Mouse (Mus musculus): Measurements from ENCODE around the gene Nolc1. TPM values are rescaled to one million over a fixed set of nuclear protein-coding genes. Genes with fewer than 3 reads are reported as not detected.

Gene Nolc1
- total and polyA plus RNA-seq, 3 experiments: 88.0 to 333 (median 96.0) TPM

DNA sequence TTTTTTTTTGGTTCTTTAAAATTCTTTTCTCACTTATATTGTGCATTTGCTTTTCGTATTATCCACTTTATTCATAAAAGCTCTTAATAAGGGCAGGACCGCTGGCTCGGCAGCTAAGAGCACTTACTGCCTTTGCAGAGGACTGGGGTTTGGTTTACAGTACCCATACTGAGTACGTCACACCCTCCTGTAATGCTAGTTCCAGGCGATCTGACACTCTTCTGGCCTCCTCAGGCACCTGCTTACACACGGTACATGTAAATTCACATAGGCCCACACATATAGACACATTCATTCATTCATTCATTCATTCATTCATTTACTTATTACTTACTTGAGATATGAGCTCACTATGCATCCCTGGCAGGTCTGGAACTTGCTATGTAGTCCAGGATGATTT, 45.2 kb downstream of the Nolc1 start:
- dilution Hi-C loops (cut with MboI; ENCODE audit: extremely low pct_ligation_motif_present, extremely low pct_unique_long_range_greater_than_20kb, low sequenced_read_pairs): no loop called here
- H3K27me3 ChIP-seq (replicated peaks): peaks cover 56% of the 10 kb centered on the region
- in situ Hi-C loops (cut with MboI; ENCODE audit: low pct_ligation_motif_present, low pct_unique_long_range_greater_than_20kb, low sequenced_read_pairs): no loop called here

DNA sequence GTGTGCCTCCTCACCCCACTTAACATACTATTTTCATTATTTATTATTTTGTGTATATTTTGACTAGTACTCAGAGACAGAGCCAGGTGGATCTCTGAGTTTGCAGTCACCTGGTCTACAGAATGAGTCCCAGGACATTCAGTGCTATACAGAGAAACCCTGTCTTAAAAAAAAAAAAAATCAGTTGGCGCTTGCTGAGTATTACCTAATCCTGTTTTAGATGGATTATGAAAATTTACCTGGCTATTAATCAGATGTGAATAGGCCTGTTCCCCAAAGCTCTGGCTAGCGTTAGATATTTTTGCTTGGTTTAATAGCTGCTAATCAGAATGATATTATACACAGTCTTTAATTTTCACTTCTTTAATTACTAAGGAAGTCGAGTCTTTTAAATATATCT, 48.2 kb downstream of the Nolc1 start:
- Histone ChIP-seq H3K4me1 (ENCODE audit: control insufficient read depth in 1 of 2, insufficient read depth in 2 of 2) (no peaks in the 10 kb centered on the region), H3K4me2 (ENCODE audit: insufficient read depth, low read depth, poor library complexity, severe bottlenecking) (no peak overlapping the region), H3K36me3 (replicated peaks in 1 of 2; ENCODE audit: control insufficient read depth in 1 of 2, insufficient read depth in 1 of 2, low read length in 1 of 2) (no peaks in the 10 kb centered on the region), H3K79me2 (replicated peaks; ENCODE audit: control insufficient read depth, extremely low read depth, insufficient read depth, poor library complexity, severe bottlenecking) (no peaks in the 10 kb centered on the region), H3K9me3 (replicated peaks; ENCODE audit: low read length) (no peaks in the 10 kb centered on the region), H3K9ac (ENCODE audit: insufficient read depth, low read depth) (no peak overlapping the region), H3K27ac (ENCODE audit: insufficient read depth, low read depth) (no peak overlapping the region), H3K27me3 (replicated peaks) (peaks cover 48% of the 10 kb centered on the region), H3K4me3 (replicated peaks in 1 of 3; ENCODE audit: low read depth in 2 of 3, low read length in 2 of 3, poor library complexity in 1 of 3) (no peak overlapping the region)
- in situ Hi-C loops (cut with MboI; ENCODE audit: low pct_ligation_motif_present, low pct_unique_long_range_greater_than_20kb, low sequenced_read_pairs) (no loop called here), dilution Hi-C loops (cut with MboI; ENCODE audit: extremely low pct_ligation_motif_present, extremely low pct_unique_long_range_greater_than_20kb, low sequenced_read_pairs) (no loop called here)
- TF ChIP-seq HCFC1 (IDR thresholded peaks at IDR 0.05; ENCODE audit: low read depth, low read length) (no peak), ZKSCAN1 (IDR thresholded peaks at IDR 0.05; ENCODE audit: borderline replicate concordance, low read depth, low read length) (no peak), GABPA (IDR thresholded peaks at IDR 0.05; ENCODE audit: insufficient replicate concordance, low read depth, low read length) (no peak), MAZ (IDR thresholded peaks at IDR 0.05; ENCODE audit: low read depth, low read length) (no peak), POLR2A (IDR thresholded peaks at IDR 0.05; ENCODE audit: low read depth, low read length) (no peak), ETS1 (conservative IDR thresholded peaks at IDR 0.05; ENCODE audit: low read depth, low read length) (no peak), ZNF384 (IDR thresholded peaks at IDR 0.05; ENCODE audit: low read depth, low read length) (no peak), KAT2A (IDR thresholded peaks at IDR 0.05; ENCODE audit: insufficient replicate concordance, low read length) (no peak), TCF12 (IDR thresholded peaks at IDR 0.05; ENCODE audit: low read depth, low read length) (no peak), UBTF (IDR thresholded peaks at IDR 0.05; ENCODE audit: low read depth, low read length) (no peak), RCOR1 (conservative IDR thresholded peaks at IDR 0.05; ENCODE audit: low read depth, low read length) (no peak), ZC3H11A (IDR thresholded peaks at IDR 0.05; ENCODE audit: low read depth, low read length) (no peak), JUND (conservative IDR thresholded peaks at IDR 0.05; ENCODE audit: low read depth, low read length) (no peak), JUN (IDR thresholded peaks at IDR 0.05; ENCODE audit: insufficient read depth, low read depth, low read length) (no peak), BHLHE40 (IDR thresholded peaks at IDR 0.05; ENCODE audit: low read depth, low read length) (no peak), PAX5 (IDR thresholded peaks at IDR 0.05; ENCODE audit: low read length) (no peak), NRF1 (IDR thresholded peaks at IDR 0.05; ENCODE audit: low read depth, low read length) (no peak), E2F4 (IDR thresholded peaks at IDR 0.05; ENCODE audit: insufficient replicate concordance, low read depth, low read length) (no peak), USF2 (conservative IDR thresholded peaks at IDR 0.05; ENCODE audit: low read depth, low read length) (no peak)
- DNase-seq (ENCODE audit: extremely low read depth): no peak

More for the DNA sequence above, 45.2 kb downstream of the Nolc1 start:
- Histone ChIP-seq H3K4me3 (replicated peaks in 1 of 3; ENCODE audit: low read depth in 2 of 3, low read length in 2 of 3, poor library complexity in 1 of 3) (no peak overlapping the region), H3K9ac (ENCODE audit: insufficient read depth, low read depth) (no peak overlapping the region), H3K4me1 (ENCODE audit: control insufficient read depth in 1 of 2, insufficient read depth in 2 of 2) (no peaks in the 10 kb centered on the region), H3K4me2 (ENCODE audit: insufficient read depth, low read depth, poor library complexity, severe bottlenecking) (no peak overlapping the region), H3K27ac (ENCODE audit: insufficient read depth, low read depth) (no peak overlapping the region), H3K9me3 (replicated peaks; ENCODE audit: low read length) (no peaks in the 10 kb centered on the region), H3K36me3 (replicated peaks in 1 of 2; ENCODE audit: control insufficient read depth in 1 of 2, insufficient read depth in 1 of 2, low read length in 1 of 2) (no peaks in the 10 kb centered on the region), H3K79me2 (replicated peaks; ENCODE audit: control insufficient read depth, extremely low read depth, insufficient read depth, poor library complexity, severe bottlenecking) (no peaks in the 10 kb centered on the region)
- TF ChIP-seq ELF1 (IDR thresholded peaks at IDR 0.05; ENCODE audit: low read depth, low read length) (no peak), JUN (IDR thresholded peaks at IDR 0.05; ENCODE audit: insufficient read depth, low read depth, low read length) (no peak), EP300 (IDR thresholded peaks at IDR 0.05; ENCODE audit: low read length) (no peak), MAZ (IDR thresholded peaks at IDR 0.05; ENCODE audit: low read depth, low read length) (no peak), UBTF (IDR thresholded peaks at IDR 0.05; ENCODE audit: low read depth, low read length) (no peak), BHLHE40 (IDR thresholded peaks at IDR 0.05; ENCODE audit: low read depth, low read length) (no peak), CHD1 (IDR thresholded peaks at IDR 0.05; ENCODE audit: low read depth, low read length) (no peak), MAFK (IDR thresholded peaks at IDR 0.05; ENCODE audit: insufficient replicate concordance, low read length) (no peak), JUND (conservative IDR thresholded peaks at IDR 0.05; ENCODE audit: low read depth, low read length) (no peak), E2F4 (IDR thresholded peaks at IDR 0.05; ENCODE audit: insufficient replicate concordance, low read depth, low read length) (no peak), TCF12 (IDR thresholded peaks at IDR 0.05; ENCODE audit: low read depth, low read length) (no peak), SIN3A (IDR thresholded peaks at IDR 0.05; ENCODE audit: low read length) (no peak), KAT2A (IDR thresholded peaks at IDR 0.05; ENCODE audit: insufficient replicate concordance, low read length) (no peak), NELFE (IDR thresholded peaks at IDR 0.05; ENCODE audit: low read depth, low read length) (no peak), MAX (IDR thresholded peaks at IDR 0.05; ENCODE audit: low read length) (no peak), GABPA (IDR thresholded peaks at IDR 0.05; ENCODE audit: insufficient replicate concordance, low read depth, low read length) (no peak), PAX5 (IDR thresholded peaks at IDR 0.05; ENCODE audit: low read length) (no peak), IRF4 (IDR thresholded peaks at IDR 0.05; ENCODE audit: low read depth, low read length) (no peak)
- no peak for DNase-seq (ENCODE audit: extremely low read depth)

Data from CH12.LX (cell line).